Mouse (Mus musculus) frontal cortex, postnatal 10 days (tissue): ENCODE results near the gene Sypl.
A peak's percentile ranks its signal among the peaks of the same experiment; 100 is the strongest.
"Not testable (repeated sequence)": the region's sequence is repeated elsewhere in the genome, so short reads cannot be mapped to it uniquely, and the experiment has no call there.

Source experiments
- DNase-seq, 2 experiments: peaks; one replicate each; pipeline ENCODE4 v3.0.0; 2022; ENCODE audit warnings: low spot score in 2 of 2, mixed read lengths in 1 of 2

Gene Sypl

DNA sequence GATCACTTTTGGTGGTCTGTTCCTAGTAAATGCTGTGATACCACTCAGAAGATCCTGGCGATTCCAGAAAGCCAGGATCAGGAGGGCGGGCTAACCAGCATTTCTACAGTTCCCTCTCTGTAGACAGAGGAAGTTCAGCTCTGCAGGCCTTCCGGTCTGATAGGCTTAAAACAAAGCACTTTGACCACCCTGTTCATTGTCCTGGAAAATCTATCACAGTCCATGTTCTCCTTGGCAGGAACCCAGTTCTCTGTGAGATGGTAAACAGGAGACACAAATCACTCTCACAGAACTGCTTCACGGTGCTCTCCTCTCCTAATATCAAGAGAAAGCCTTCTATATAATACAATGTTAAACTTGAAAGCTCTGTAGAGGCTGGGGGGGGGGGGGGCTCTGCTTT is 10.3 kb upstream of the Sypl start:
- DNase-seq = no peak

DNA sequence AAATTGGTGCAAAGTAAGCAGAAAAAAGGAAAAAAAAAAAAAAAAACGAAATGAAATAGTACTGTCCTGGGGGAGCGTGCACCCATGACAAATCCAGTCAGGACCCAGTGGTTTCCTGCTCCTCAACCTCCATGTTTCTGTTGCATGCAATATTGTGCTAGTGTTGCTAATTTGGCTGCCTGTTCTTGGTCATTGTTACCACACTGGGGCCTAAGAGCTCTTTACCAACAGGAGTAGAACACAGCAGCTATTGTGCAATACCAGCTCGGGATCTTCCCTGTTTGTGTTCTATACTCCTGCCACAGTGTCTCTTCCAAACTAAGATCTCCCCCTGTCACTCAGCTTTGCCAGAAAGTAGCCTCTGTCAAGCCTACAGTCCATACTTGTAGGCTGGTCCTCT is 9.7 kb upstream of the Sypl start:
- no peak for DNase-seq

DNA sequence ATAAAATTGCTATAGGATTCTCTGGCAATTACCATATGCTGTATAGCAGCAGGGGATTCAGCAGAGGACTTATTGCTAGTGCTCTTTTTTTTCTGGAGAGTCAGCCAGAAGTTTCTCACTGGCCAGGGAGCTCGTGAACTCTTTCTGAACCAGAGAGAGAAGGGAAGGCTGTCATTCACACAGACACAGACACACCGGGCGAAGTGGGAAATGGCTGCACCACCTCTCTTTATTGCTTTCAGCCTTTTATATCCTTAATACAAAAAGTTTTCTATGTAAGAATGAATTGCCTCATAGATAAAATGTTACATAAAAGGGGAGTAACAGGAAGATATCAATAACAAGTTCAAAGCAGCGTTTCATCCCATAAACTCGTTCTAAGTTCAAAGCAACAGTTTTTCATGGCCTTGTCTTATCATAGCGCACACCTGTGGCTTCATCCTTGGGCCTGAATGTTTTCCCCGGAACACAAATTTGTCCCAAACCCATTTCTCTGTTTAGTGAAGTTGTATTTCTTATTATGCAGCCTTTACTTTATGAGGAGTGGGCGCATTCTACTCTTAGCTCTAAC is 8.7 kb upstream of the Sypl start:
- no peak for DNase-seq

DNA sequence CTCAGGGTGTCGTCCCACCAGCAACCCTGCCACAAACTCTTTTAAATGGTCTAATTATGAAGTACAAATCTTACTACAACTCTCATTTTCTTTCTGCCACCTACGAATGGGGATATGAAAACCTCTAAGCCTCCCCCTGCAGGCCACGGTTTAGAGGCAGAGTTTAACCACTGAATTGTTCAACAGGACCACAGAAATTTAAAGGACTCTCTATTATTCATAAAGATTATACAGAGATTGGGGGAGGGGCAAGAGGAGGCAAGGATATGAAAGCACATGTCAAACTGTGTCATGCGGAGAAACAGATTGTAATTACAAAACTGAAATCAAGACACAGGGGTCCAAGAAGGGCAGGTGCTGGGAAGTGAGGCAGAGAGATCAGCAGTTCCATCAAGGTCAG is 7.3 kb upstream of the Sypl start:
- DNase-seq = no peak

DNA sequence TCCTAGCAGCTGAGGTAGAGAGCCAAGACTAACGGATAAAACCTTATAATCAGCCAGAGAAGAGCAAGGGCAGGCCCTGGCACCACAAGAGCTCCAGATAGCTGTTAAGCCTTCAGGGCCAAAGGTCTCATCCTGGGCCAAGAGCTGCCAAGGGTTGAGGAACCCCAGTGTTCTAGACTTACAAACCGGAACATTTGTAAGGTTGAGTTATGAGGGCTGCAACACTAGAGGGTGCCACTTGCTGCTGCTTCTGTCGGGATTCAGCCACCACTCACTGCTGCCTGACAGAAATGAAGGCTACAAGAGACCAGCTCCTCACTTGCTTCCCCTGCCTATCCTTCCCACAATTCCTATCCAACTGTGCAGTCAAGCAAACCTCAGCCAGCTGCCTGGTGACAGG is 1.3 kb upstream of the Sypl start:
- DNase-seq = peak; percentile 17 to 26

DNA sequence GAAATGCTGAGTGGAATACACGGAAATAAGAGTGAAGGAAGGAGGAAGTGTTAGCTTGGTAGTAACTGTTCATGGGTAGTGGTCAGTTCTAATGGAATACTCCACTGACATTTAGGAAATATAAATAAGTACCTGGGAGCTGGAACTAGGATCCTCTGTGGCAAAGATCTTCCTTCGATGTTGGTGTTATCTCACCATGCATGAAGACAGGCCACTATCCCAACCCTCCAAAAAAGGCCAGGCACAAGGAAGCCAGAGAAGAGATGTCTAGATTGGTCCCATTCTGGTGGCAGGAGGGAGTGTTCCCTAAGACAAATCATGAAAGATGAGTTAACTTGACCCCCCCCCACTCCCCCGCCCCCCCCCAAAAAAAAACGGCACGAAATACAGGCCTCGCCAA is 625 bp upstream of the Sypl start:
- no peak for DNase-seq

DNA sequence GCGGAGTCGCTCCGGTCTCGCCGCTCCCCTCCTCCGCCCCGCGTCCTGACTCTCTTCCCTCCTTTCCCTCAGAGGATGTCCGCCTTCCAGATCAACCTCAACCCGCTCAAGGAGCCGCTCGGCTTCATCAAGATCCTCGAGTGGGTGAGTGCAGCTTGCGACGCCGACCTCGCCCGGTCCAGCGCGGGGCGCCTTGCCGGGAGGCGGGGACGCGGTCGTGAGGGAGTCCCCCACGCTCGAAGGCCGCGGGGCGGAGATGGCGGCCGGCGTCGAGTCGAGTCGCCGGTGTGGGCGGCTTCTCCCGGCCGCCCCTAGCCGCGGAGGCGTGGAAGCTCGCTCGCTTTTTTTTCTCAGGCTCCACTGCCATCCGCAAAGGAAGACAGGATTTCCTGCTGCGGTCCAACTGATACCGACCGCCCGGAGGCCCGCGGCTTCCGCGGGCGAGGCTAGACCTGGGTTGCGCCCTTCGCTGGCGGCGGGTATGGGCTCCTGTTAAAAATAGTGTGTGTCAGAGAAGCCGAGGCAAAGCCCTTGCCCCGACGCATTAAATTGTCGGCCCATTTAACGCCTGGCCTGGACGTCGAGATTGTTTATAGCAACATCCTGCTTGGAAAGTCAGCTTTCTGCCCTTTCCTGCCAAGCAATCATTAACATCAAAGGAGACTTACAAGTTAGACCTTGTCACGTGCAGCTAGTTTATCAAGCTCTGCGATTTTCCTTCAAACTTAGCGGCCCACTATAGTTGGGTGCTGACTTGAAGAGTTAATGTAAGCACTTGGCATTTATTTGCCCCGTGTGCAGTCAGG is 728 bp downstream of the Sypl start:
- peak; percentile 57 to 79 for DNase-seq

DNA sequence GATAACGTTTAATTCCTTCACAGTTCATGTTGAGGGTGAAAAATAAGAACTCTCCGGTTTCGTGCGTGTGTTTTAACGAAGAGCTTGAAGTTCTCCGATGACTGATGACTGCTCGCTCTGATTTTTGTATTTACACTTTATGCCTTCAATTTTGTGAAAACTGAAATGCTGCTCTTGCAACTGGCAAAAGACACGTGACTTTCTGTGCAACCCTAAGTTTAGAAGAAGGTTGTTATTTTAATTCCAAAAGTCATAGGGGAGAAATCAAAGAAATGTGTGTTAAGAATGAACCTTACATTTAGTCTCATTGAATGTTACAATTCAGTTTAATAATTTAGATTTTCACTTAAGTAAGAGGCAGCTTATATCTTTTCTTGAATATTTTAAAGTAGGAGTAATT is 1.3 kb downstream of the Sypl start:
- DNase-seq = no peak

DNA sequence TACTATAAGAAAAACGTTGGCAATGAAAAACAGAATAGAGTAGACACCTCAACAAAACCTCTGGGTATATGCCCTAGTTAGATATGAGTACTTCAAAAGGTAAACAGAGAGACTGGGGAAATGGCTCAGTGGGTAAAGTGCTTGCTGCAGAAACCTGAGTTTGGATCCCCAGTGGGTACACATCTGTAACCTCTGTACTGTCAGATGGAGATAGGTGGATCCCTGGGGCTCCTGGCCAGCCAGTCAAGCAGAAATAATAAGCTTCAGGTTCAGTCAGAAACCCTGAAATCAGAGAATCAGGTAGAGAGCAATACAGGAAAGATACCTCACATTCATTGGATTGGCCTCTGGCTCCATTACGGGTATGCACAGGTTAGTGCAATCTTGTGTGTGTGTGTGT is 3.5 kb downstream of the Sypl start:
- DNase-seq = no peak

DNA sequence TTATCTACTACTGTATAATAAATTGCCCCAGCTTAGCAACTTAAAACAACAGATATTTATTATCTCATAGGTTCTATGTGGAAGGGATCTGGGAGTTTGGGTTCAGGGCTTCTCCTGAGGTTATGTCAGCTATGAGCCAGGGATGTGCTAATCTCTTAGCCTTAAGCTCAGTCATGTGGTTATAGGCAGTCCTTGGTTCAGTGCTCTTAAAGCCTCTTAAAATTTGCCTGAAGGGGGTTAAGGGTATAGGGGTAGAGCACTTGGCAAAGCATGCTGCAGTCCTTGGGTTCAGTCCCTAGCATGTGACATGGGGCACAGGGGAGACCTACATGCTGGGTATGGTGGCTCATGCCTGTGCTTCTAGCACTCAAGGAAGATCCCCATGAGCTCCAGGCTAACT is 8.4 kb downstream of the Sypl start:
- DNase-seq = no peak

DNA sequence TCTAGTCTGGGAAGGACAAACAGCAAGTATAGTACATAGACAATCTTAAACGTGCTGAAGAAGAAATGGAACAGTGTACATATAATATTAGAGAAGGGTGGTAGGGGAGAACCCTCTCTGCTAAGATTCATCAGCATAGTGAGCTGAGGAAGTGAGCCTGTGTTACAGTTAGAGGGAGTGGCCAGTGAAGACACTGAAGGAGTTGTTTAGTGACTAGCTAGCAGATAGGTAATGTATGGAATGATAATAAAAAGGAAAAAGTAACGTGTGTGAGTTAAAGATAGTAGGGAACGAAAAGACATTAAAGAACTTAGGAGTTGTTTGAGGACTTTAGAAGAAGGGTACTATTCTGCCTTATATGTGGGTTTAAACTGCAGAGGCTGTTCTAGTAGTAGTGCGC is 10.2 kb downstream of the Sypl start:
- no peak for DNase-seq

DNA sequence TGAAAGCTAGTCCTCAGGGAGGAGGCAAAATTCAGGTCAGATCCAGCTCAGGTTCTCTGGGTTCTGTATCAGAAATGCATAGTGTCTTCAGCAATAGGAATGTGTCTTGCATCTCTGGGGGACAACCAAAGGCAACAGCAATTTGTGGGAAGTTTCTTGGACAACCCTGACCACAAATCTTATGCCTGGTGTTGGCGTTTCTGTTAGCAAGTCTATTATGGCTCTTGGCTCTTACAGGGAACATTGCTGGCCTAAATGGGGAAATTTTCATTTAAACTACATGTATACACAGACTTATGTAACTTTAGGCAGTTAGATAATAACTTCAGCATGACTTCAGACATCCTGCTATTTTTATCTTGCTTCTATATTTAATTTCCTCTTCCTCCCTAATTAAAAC is 18.6 kb downstream of the Sypl start:
- no peak for DNase-seq

DNA sequence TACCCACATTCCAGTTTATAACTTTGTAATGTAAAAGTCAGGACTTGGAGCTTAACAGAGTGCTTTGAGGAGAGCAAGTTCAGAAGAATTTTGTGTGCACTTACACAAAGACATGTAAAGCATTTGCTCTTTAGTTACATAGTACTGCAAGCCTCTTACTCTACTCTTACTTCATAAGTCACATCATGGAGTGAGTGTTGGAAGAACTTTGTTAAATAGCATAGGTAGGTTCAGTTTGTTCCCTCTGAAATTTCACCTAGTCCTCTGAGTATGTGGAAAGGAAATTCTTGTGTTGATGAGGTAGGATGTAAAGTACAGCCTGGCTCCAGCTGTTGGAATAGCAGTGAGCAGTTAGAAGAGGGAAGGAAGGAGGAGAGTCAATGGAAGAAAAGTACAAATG is 21.2 kb downstream of the Sypl start:
- no peak for DNase-seq

DNA sequence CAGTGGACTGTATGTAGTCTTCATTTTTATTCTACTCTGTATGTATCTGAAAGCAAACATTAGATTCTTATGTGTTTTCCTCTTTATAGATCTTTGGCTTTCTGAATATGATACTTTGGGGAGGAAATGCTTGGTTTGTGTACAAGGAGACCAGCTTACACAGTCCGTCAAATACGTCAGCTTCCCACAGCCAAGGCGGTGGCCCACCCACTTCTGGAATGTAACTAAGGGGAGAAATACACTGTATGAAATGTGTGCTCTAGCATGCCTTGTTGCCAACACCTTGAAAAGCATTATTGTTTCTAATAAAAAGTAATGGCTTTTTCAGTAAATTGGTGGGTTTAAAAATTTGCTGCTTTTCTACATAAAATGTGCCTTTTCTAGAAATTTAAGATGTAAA is 21.8 kb downstream of the Sypl start:
- no peak for DNase-seq

DNA sequence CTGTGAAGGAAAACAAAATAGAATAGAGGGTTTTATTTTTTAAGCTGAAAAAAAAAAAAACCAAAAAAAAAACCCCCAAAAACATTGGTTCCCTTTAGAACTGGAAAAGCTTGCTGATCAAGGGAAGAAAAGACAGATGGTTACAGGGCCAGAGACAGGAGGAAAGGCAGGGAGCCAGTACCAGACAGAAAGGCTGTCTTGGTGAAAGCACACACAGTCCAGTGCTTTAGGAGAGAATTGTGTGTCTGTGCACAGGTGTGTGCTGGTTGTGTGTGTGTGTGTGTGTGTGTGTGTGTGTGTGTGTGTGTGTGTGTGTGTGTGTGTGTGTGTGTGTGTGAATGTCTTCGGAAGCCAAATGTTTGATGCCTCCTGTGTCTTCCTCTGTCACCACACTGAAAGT is 28.9 kb downstream of the Sypl start:
- DNase-seq = no peak

DNA sequence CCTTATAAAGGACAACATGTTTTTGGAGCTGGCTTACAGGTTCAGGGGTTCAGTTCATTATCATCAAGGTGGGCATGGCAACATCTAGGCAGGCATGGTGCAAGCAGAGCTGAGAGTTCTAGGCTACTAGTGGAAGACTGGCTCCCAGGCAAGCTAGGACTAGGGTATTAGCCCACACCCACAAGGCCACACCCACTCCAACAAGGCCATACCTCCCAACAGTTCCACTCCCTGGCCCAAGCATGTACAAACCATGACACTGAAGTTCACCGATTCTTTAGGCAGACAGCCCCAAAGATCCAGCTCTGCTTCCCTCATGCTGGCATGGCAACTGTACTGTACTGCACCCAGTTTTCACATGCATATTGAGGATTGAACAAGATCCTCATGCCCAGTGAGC is 29.4 kb downstream of the Sypl start:
- peak in 1 of 2 experiments; percentile 5 for DNase-seq

DNA sequence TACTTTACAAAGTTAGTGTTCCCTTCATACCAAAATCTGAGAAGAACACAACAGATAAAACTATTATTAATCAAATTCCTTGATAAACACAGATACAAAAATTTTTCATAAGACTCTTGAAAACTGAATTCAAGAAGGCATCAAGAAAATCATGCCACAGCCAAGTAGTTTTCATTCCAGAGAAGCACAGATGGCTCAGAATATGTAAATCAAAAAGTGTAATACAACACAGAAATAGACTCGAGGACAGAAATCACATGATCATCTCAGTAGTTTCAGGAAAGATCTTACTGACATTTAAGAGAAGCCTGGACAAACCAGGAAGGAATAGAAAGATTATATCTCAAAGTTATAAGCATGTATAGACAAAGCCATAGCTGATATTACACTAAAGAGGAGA is 32.6 kb downstream of the Sypl start:
- DNase-seq = no peak

DNA sequence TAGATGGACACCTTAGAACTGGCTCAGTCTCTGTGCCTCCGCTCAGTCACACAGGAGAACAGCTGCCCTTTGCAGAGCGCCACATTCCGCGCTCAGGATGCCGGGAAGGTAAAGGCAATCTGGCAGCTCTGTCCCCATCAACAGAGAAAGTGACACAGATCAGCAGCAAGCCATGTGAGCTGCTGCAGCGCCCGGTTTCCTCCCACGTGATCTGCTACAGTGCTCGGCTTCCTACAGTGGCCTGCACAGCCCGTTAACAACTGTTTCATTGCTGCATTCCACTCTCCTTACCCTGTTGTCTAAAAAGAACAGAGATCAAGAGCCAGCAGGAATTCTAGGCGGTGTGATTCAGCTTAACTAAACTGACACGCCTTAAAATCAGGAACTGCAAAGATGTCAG is 36.0 kb downstream of the Sypl start:
- no peak for DNase-seq

DNA sequence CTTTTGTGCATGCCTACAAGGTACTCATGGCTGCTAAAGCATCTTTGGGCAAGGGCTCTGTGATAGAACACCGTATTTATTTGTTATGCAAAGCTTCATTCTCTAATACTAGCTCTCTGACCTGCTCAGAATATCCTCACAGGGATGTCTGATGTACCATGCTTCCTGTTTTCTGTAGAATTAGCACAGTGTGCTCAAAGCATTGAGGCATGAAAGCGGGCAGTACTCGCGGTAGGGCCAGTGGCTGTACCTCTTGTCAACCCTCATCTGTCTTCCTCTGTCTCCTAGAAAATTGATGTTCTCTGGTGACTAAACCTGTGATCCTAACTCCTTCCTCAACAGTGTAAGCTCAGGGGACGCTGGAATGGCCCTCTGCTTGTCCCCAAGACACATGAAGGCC is 40.4 kb downstream of the Sypl start:
- DNase-seq = no peak

DNA sequence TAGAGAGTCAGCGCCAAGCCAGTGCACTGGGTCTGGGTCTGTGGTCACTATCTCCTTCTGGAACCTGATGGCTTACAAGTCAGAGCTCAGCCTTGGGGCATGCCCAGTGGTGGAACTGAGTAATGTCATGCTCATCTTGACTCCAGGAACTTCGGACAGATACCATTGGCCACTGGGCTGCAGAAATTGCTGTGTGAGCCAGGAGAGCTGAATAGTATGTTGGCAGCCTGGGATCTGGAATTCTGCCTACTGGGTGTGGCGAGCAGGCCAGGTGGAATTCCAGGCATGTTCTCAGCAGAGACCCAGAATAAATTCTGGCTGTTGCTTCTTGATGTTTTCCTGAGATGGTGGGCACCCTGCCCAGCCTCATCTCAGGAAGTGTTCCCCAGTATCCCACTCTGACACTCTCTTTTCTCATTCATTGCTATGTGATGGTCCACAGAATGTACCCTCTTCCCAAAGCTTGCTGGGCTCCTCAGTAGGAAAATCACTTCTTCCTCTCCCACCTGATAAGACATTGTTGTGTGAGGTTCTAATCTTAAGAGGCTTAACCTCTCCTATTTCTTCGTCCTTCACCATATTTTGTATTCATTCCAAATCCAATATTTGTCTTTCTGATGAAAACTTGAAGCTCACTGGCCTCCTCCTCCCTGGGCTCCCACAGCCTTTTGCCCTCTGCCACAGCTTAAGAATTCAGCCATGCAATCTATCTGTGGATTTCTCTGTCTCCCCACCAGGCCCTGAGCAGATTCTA is 41.6 kb downstream of the Sypl start:
- DNase-seq = no peak

DNA sequence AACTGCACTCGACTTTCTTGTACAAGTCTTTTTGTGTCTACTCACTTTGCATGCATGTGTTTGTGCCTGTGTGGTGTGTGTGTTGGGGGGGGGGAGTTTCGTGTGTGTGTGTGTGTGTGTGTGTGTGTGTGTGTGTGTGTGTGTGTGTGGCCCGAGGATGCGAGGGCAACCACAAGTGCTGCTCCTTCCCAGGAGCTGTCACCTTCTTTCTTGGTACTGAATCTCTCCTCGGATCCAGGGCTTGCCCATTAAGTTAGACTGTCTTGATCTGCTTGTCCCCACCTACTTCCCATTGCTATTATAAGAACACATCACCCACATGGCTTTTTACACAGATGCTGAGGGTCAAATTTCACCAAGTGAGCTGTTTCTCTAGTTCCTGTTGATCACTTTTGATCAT is 45.1 kb downstream of the Sypl start:
- DNase-seq = no peak

DNA sequence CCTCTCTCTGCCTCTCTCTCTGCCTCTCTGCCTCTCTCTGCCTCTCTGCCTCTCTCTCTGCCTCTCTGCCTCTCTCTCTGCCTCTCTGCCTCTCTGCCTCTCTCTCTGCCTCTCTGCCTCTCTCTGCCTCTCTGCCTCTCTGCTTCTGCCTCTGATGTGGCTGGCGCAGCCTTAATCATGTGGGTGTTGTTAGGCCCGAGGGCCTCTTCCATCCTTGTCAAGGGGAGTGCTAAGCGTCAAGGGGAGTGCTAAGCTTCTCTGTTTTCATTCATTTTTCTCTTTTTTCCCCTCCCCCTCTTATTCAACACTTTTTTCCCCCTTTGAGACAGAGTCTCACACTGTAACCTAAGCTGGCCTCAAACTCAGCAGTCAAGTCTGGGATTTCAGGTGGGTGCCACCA is 46.1 kb downstream of the Sypl start:
- DNase-seq = not testable (repeated sequence)

DNA sequence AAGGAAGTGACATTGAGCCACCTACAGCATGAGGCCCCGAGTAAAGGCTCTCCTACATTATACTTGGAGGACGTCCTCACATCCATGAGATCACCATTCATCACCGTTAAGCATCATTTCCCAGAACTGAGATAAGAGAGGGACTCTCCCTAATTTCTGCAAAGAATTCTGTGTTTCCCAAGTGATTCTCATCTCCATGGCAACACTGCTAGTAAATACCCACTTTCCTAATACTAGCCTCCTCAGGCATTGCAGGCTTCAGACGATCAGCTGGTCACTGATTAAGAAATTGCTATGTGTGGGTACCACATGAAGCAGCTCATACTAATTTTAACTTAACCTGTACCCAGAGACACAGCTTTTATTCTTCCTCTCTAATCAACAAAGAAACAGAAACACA is 46.7 kb downstream of the Sypl start:
- DNase-seq = no peak
